Mouse (Mus musculus) heart, embryonic 15.5 days (tissue): ENCODE data around the gene 4930518I15Rik. TPM values are rescaled to one million over a fixed set of nuclear protein-coding genes. Genes with fewer than 3 reads are reported as not detected.
"Not testable (repeated sequence)": the region's sequence is repeated elsewhere in the genome, so short reads cannot be mapped to it uniquely, and the experiment has no call there.

ENCODE experiments used
- ATAC-seq: fragments of 200-750 bp; cut with Nextera tagmentation; replicated peaks from 2 replicates; pipeline ENCODE4 v1.8.0; 2017; ENCODE audit warnings: low read depth, moderate TSS enrichment; ENCODE audit not compliant: insufficient number of reproducible peaks, insufficient read depth, low FRiP score
- H3K27ac ChIP-seq: fragments of 300-500 bp; sonication (generic); 2 replicates; pipeline ENCODE4 v1.5.1; 2015; ENCODE audit warnings: mild to moderate bottlenecking, inconsistent platforms
- H3K27me3 ChIP-seq: fragments of 300-500 bp; sonication (generic); 2 replicates; pipeline ENCODE4 v1.6.1; 2015; ENCODE audit warnings: inconsistent platforms
- H3K36me3 ChIP-seq: fragments of 300-500 bp; sonication (generic); 2 replicates; pipeline ENCODE4 v1.6.1; 2015; ENCODE audit warnings: mild to moderate bottlenecking, inconsistent platforms
- H3K4me1 ChIP-seq: fragments of 300-500 bp; sonication (generic); replicated peaks from 2 replicates; pipeline ENCODE4 v1.6.1; 2015; ENCODE audit warnings: inconsistent platforms
- H3K4me2 ChIP-seq: fragments of 300-500 bp; sonication (generic); 2 replicates; pipeline ENCODE4 v1.6.1; 2015; ENCODE audit warnings: inconsistent platforms, mild to moderate bottlenecking, moderate library complexity
- H3K4me3 ChIP-seq: fragments of 300-500 bp; sonication (generic); 2 replicates; pipeline ENCODE4 v1.5.1; 2015; ENCODE audit warnings: mild to moderate bottlenecking, inconsistent platforms
- H3K9ac ChIP-seq: fragments of 300-500 bp; sonication (generic); 2 replicates; pipeline ENCODE4 v1.6.1; 2015; ENCODE audit warnings: mild to moderate bottlenecking, inconsistent platforms
- H3K9me3 ChIP-seq: fragments of 300-500 bp; sonication (generic); replicated peaks from 2 replicates; pipeline ENCODE4 v1.6.1; 2016; ENCODE audit warnings: inconsistent platforms
- WGBS: fragments of 180-500 bp; shearing (Covaris S2); methylation state at CpG from one replicate; pipeline ENCODE4 v1.1.7; 2015; ENCODE audit warnings: mixed read lengths; 5-methylcytosine and 5-hydroxymethylcytosine counted together
- polyA plus RNA-seq: library from polyadenylated mRNA; unstranded; fragments of >200 nt; fragmentation: Nextera tagmentation; extraction: Ambion mirVana; gene quantifications from 2 replicates; pipeline ENCODE4 v1.2.1, GENCODE M21; 2015

The 4930518I15Rik gene
- polyA plus RNA-seq, 1 experiment from 2014 or later = 5.7 TPM

DNA sequence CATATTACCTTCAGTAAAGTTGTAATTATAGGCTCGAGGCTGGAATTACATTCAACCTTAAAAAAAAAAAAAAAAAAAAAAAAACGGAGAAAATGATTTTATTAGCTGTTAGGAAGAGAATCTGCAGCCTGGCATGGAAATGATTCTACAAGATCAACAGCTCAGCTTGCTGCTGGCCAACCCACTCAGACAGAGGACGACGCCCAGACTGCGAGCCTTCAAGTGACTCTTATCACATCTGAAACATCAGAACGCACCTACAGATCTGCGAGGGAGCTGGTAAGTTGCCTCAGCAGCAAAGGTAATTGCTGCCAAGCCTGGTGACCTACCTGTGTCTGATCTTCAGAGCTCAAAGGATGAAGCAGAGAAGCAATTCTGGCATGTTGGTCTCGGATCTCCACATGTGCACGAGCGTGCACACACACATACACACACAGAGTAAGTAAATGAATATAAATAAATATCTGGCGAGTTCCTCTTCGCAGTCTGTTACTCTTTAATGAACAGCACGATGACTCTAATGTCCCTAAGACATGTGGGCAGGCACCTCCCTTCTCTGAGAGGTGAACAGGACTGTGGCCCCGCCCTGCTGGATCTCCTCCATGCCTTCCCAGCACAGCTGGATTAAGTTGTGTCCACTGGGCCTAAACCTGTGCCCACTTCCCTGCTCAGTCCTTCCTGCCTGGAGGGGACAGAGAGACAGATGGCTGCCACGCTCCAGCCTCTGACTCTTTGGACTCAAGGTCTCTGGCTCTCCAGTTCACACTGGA is 36.9 kb upstream of the 4930518I15Rik start:
- no peak overlapping the region for H3K9ac ChIP-seq
- no peaks in the 10 kb centered on the region for H3K36me3 ChIP-seq
- H3K4me3 ChIP-seq = no peak overlapping the region
- H3K27me3 ChIP-seq = no peaks in the 10 kb centered on the region
- ATAC-seq = no peak
- no peak overlapping the region for H3K27ac ChIP-seq
- no peak overlapping the region for H3K4me2 ChIP-seq
- H3K4me1 ChIP-seq = peaks cover 10% of the 10 kb centered on the region
- no peaks in the 10 kb centered on the region for H3K9me3 ChIP-seq
- WGBS = 70% methylated on average over 15 of the region's 15 CpGs

DNA sequence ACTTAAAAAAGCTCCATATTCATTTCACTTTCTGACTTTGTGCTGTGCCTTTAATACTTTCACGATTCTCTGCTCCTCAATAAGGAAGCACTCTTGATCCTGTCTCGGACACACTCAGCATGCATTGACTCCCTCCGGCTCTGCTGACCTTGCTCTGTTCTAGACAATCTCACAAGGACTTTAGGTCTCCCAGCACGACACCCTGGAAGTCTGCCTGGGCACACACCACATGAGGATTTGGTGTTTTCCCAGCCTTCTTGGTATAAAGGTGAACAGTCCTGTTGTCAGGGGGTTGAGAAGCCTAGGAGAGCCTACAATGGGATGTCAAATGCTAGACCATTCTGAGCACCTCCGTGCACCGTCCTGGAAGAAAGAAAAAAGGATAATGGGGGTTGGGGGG is 35.1 kb upstream of the 4930518I15Rik start:
- H3K9ac ChIP-seq = no peak overlapping the region
- 66% methylated on average over 6 of the region's 6 CpGs for WGBS
- no peak overlapping the region for H3K4me2 ChIP-seq
- ATAC-seq = no peak
- H3K4me1 ChIP-seq = peaks cover under 1% of the 10 kb centered on the region; the same call in 1 of the 2 replicates
- no peaks in the 10 kb centered on the region for H3K36me3 ChIP-seq
- no peak overlapping the region for H3K4me3 ChIP-seq
- H3K27me3 ChIP-seq = no peaks in the 10 kb centered on the region
- H3K9me3 ChIP-seq = no peaks in the 10 kb centered on the region
- no peak overlapping the region for H3K27ac ChIP-seq

DNA sequence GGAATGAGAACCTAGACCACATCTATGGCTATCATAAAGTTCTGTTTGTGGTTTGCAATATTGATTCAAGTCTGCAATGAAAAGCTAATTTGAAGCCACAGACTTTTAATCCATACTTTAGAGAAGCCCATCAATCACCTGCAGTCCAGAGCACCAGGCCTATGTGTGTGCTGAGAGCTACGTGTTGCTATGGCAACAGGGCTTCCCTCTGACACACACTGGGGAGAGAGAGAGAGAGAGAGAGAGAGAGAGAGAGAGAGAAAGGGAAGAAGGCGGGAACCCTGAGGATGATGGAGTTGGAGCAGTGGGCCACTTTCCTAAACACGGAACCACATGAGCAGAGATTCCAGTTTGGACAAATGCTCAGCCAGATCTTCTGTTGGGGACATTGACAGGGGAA is 34.5 kb upstream of the 4930518I15Rik start:
- no peak overlapping the region for H3K9ac ChIP-seq
- no peaks in the 10 kb centered on the region for H3K27me3 ChIP-seq
- no peak overlapping the region for H3K4me2 ChIP-seq
- H3K9me3 ChIP-seq = no peaks in the 10 kb centered on the region
- no peaks in the 10 kb centered on the region for H3K4me1 ChIP-seq
- WGBS = 54% methylated on average over 3 of the region's 3 CpGs
- H3K36me3 ChIP-seq = no peaks in the 10 kb centered on the region
- no peak overlapping the region for H3K4me3 ChIP-seq
- H3K27ac ChIP-seq = no peak overlapping the region
- ATAC-seq = no peak

DNA sequence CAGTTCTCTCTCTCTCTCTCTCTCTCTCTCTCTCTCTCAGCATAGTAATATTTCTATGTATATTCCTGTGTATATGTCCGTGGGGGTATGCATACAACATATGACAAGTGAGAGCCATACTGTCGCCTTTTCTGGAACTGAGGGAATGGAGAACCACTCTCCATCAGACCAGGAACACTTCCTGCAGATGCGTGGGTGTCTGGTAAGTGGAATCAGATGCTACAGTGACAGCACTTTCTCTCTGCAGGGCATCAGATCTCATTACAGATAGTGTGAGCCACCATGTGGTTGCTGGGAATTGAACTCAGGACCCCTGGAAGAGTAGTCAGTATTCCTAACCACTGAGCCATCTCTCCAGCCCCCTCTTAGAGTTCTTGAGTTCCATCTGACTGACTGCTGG is 30.7 kb upstream of the 4930518I15Rik start:
- H3K9me3 ChIP-seq = no peaks in the 10 kb centered on the region
- no peak overlapping the region for H3K9ac ChIP-seq
- no peak overlapping the region for H3K4me3 ChIP-seq
- H3K36me3 ChIP-seq = no peaks in the 10 kb centered on the region
- no peak for ATAC-seq
- WGBS = 66% methylated on average over 3 of the region's 3 CpGs
- no peak overlapping the region for H3K4me2 ChIP-seq
- H3K27me3 ChIP-seq = no peaks in the 10 kb centered on the region
- H3K4me1 ChIP-seq = no peaks in the 10 kb centered on the region
- no peak overlapping the region for H3K27ac ChIP-seq

DNA sequence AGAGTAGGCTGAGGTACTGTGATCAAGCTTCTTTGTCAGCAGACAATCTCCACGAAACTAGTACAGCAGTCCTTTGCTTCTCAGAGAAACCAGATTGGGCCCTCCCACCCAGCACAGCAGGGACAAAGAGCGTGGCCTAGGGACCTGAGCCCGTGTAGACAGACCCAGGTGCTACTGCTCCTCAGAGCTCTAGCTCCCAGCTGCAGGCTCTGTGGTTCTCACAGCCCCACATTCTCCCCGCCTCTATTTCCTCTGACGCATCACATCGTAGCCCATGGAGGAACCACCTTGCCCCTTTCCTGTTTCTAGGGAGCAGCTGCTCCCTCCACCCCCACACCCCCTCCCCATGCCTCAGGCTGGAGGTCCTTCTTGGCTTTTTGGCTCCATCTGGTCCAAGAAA is 29.3 kb upstream of the 4930518I15Rik start, which contains the start of gene Sla2:
Gene Sla2 (minus strand): TSS at position 176 of the 400 bp plus-strand sequence.
- Histone ChIP-seq H3K4me3 (peak within 1 kb of the TSS; percentile 20; the same call in 1 of the 2 replicates), H3K36me3 (no peaks in the 10 kb centered on the region), H3K9ac (no peak within 1 kb of the TSS), H3K27ac (no peak within 1 kb of the TSS), H3K4me2 (no peak within 1 kb of the TSS), H3K27me3 (no peaks in the 10 kb centered on the region), H3K4me1 (no peaks in the 10 kb centered on the region), H3K9me3 (no peaks in the 10 kb centered on the region)
- 53% methylated on average over 6 of the region's 6 CpGs for WGBS
- ATAC-seq = no peak

DNA sequence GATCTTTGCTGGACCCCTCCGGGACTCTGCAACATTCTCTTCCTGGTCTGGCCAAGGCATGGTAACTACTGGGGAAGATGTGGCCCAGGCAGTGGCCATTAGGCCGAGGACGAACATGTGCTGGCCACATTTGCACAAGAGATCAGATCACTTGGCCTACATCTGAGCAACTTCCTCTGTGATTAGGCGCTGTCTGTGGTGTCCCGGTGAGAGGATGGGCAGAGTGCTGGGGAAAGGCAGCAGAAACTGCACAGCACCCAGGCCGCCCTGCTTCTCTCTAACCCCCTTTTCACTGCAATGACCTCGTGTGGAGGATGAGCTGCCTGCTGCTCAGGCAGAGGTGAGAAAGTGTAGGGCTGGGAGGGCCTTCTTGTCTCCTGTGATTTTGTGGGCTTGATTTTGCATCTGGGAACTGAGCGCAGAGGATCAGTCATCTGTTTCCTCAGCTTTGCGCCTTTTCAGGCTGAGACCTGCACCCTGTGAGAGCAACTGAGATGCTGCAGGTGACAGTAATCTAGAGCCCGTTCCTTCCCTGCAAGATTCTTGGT is 28.4 kb upstream of the 4930518I15Rik start:
- Histone ChIP-seq H3K4me2 (no peak overlapping the region), H3K4me1 (no peaks in the 10 kb centered on the region), H3K9ac (no peak overlapping the region), H3K27ac (no peak overlapping the region), H3K27me3 (no peaks in the 10 kb centered on the region), H3K9me3 (no peaks in the 10 kb centered on the region), H3K36me3 (no peaks in the 10 kb centered on the region), H3K4me3 (peak overlapping the region; percentile 20; the same call in 1 of the 2 replicates)
- WGBS = 70% methylated on average over 10 of the region's 10 CpGs
- ATAC-seq = no peak

DNA sequence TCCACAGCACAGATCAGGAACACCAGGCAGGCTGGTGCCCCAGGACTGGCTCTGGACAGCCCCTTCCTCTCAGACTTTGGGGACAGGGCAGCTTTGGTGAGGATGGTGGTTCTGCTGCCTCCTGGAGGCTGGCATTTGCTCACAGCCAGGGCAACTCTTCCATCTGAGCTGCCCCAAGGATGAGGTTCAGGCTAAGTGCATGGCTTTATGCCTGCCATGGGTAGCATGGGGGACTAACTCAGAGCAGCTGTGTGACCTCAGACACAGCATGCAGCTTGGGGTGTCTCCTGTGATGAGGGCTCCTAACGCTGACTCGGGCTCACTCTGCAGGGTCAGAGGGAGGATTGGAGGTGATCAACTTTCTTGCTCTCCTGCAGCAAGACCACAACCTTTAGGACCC is 27.9 kb upstream of the 4930518I15Rik start:
- 68% methylated on average over 2 of the region's 2 CpGs for whole genome bisulfite sequencing
- H3K9me3 ChIP-seq, ATAC-seq, H3K27me3 ChIP-seq, H3K4me2 ChIP-seq, H3K9ac ChIP-seq, H3K4me1 ChIP-seq, H3K27ac ChIP-seq, H3K36me3 ChIP-seq: not testable (repeated sequence)
- H3K4me3 ChIP-seq = peak overlapping the region; percentile 20; the same call in 1 of the 2 replicates

DNA sequence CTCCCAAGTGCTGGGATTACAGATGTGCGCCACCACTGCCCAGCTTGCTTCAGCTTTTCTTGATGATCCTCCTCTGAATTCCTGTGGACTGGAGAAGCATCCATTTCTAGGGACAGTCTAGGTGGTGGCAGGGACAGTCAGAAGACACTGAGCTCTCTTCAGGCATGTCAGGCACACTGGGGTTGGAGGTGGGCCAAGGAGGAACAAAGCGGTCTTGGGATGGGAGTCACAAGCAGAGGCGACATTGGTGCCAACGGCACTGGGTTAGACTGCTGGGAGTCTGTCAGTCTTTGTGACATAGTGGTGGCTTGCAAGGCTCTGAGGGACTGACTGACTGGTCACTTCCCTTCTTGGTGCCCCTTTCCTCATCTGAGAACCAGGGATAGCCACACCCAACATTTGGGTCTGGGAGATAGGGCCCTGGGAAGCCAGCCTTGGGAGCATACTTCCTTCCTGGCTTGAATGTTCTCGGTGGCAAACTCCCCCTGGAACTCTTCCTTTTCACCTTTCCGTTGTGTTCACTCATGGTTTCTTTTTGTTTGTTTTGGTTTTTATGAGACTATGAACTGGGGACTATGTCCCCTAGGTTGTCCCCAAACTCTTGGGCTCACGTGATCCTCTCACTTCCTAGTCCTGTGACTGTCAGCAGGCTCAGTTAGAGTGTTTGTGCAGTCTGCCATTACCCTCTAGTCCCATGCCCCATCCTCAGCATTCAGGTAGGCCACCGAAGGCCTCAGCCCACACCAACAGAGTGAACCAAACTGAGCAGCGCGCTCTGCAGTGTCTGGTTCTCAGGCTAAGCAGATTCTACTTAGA is 26.9 kb upstream of the 4930518I15Rik start:
- 74% methylated on average over 10 of the region's 10 CpGs for WGBS
- Histone ChIP-seq H3K27me3 (no peaks in the 10 kb centered on the region), H3K9ac (no peak overlapping the region), H3K4me3 (no peak overlapping the region), H3K4me2 (no peak overlapping the region), H3K27ac (no peak overlapping the region), H3K4me1 (no peaks in the 10 kb centered on the region), H3K9me3 (no peaks in the 10 kb centered on the region), H3K36me3 (no peaks in the 10 kb centered on the region)
- ATAC-seq = no peak

DNA sequence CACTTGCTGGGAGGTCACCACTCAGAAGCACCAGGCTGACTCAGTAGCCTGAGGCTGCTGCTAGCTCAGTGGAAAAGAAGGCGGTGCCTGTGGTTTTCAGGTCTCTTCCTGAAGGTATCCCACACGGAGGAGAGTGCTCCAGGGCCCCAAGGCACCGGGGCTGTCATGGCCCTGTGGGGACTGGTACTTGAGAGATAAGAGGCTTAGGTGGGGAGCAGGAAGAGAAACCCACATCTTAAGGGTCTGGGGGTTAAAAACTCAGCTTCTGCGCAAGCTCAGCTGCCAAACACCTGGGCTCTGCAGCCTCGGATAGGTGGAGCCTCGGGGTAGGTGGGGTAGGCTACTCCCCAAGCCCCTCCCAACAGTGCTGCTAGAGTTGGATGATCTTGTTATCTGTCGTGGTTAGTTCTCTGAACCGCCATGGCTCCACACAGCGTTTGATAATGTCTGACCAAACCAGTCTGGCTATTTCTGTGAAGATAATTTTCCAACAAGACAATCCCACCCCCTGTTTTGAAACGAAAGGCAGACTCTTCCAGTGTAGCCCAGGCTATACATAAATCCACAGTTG is 24.8 kb upstream of the 4930518I15Rik start:
- H3K4me2 ChIP-seq = no peak overlapping the region

DNA sequence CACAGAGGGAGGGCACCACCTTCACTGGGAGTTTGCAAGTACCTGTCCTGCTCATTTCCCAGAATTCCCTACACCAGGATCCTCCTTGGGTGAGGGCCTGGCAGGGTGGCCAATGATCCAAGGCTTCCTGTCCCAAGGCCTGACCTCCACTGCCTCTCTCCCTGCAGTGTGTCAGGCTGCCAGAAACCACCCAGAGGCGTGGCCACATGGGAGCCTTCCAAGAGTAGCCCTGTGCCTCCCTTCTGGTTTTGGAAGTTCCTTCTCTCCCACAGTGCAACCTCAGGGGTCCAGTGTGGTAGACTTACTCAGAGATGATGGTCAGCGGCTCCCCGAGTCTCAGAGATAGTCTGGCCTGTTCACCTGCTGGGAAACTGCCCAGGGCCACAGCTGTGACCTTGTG is 21.8 kb upstream of the 4930518I15Rik start:
- H3K9ac ChIP-seq = no peak overlapping the region
- WGBS = 83% methylated on average over 3 of the region's 3 CpGs
- ATAC-seq = no peak
- H3K27me3 ChIP-seq = no peaks in the 10 kb centered on the region
- no peaks in the 10 kb centered on the region for H3K4me1 ChIP-seq
- no peaks in the 10 kb centered on the region for H3K9me3 ChIP-seq
- no peak overlapping the region for H3K27ac ChIP-seq
- no peak overlapping the region for H3K4me2 ChIP-seq
- H3K4me3 ChIP-seq = no peak overlapping the region
- peaks cover 4% of the 10 kb centered on the region for H3K36me3 ChIP-seq

More for the DNA sequence above, 24.8 kb upstream of the 4930518I15Rik start:
- no peaks in the 10 kb centered on the region for H3K4me1 ChIP-seq
- no peaks in the 10 kb centered on the region for H3K27me3 ChIP-seq
- no peaks in the 10 kb centered on the region for H3K36me3 ChIP-seq
- no peak overlapping the region for H3K27ac ChIP-seq
- H3K9ac ChIP-seq = no peak overlapping the region
- no peak overlapping the region for H3K4me3 ChIP-seq
- WGBS = 27% methylated on average over 10 of the region's 10 CpGs
- no peaks in the 10 kb centered on the region for H3K9me3 ChIP-seq
- no peak; the same call in 1 of the 2 replicates for ATAC-seq

DNA sequence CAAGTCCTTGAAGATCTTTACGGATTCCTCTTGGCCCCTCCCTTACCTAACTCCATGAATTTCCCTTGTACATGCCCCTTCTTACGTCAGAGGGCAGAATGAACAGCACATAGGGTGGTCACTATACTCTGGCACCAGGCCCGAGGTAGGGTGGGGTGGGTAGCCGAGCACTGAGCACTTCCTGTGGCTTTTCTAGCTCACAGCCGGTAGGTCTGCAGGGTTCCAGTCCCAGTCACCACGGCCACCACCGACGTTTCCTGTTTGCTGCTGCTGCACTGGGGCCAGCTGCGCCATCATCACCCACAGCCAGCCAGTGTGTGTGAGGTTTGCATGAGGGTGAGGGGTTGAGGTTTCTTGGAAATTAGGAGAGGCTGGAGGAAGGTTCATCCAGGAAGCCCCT is 20.0 kb upstream of the 4930518I15Rik start:
- Histone ChIP-seq H3K9ac (no peak overlapping the region), H3K4me3 (no peak overlapping the region), H3K4me2 (no peak overlapping the region), H3K9me3 (no peaks in the 10 kb centered on the region), H3K4me1 (no peaks in the 10 kb centered on the region), H3K27me3 (no peaks in the 10 kb centered on the region), H3K36me3 (peaks cover 16% of the 10 kb centered on the region), H3K27ac (no peak overlapping the region)
- ATAC-seq = peak; percentile 52; the same call in 1 of the 2 replicates
- WGBS = 49% methylated on average over 9 of the region's 9 CpGs
